ENCODE assay signal across 27 mouse cellular contexts in genomic region chr15:28129536-28129935, GRCm38 (mm10).
"Had no signal": no experiment of that assay in that cellular context is flagged by ENCODE, and none has a peak within 500 bp of the region (broad histone marks: within the 10 kb centered on the region; RNA-seq: fewer than 3 reads in every experiment).

No protein-coding gene starts in this region.

- H3K9ac ChIP-seq: limb, embryonic 12.5 days; limb, embryonic 13.5 days; limb, embryonic 15.5 days; liver, embryonic 12.5 days; liver, embryonic 13.5 days; liver, embryonic 14.5 days; liver, embryonic 15.5 days; liver, postnatal 0 days; lung, embryonic 14.5 days; lung, embryonic 15.5 days; midbrain, embryonic 12.5 days; midbrain, embryonic 13.5 days; midbrain, embryonic 15.5 days; neural tube, embryonic 12.5 days had no signal

- H3K27ac ChIP-seq: limb, embryonic 10.5 days; limb, embryonic 12.5 days; limb, embryonic 13.5 days; limb, embryonic 15.5 days; liver, embryonic 12.5 days; liver, embryonic 13.5 days; liver, embryonic 14.5 days; liver, embryonic 15.5 days; lung, embryonic 15.5 days; macrophage; midbrain, embryonic 10.5 days; midbrain, embryonic 12.5 days; midbrain, embryonic 13.5 days; midbrain, embryonic 15.5 days; neural tube, embryonic 12.5 days had no signal

- H3K27me3 ChIP-seq: limb, embryonic 12.5 days; limb, embryonic 13.5 days; limb, embryonic 15.5 days; liver, embryonic 12.5 days; liver, embryonic 13.5 days; liver, embryonic 15.5 days; lung, embryonic 15.5 days; megakaryocyte, embryonic 14.5 days; midbrain, embryonic 12.5 days; midbrain, embryonic 13.5 days; midbrain, embryonic 15.5 days; neural tube, embryonic 12.5 days had no signal

- H3K9me3 ChIP-seq: limb, embryonic 10.5 days; limb, embryonic 12.5 days; limb, embryonic 15.5 days; liver, embryonic 12.5 days; liver, embryonic 13.5 days; liver, embryonic 15.5 days; lung, embryonic 15.5 days; midbrain, embryonic 10.5 days; midbrain, embryonic 12.5 days; midbrain, embryonic 13.5 days; midbrain, embryonic 15.5 days; neural tube, embryonic 12.5 days had no signal

- H3K4me3 ChIP-seq: limb, embryonic 10.5 days; limb, embryonic 12.5 days; limb, embryonic 13.5 days; limb, embryonic 15.5 days; liver, embryonic 12.5 days; liver, embryonic 13.5 days; liver, embryonic 15.5 days; lung, embryonic 15.5 days; megakaryocyte, embryonic 14.5 days; midbrain, embryonic 10.5 days; midbrain, embryonic 12.5 days; midbrain, embryonic 13.5 days; midbrain, embryonic 15.5 days; myocyte; neural tube, embryonic 12.5 days had no signal

- H3K4me1 ChIP-seq: limb, embryonic 10.5 days; liver, embryonic 12.5 days; liver, embryonic 13.5 days; liver, embryonic 15.5 days; lung, embryonic 15.5 days; megakaryocyte, embryonic 14.5 days; midbrain, embryonic 10.5 days; midbrain, embryonic 12.5 days; neural tube, embryonic 12.5 days had no signal

- DNase-seq: left cerebral cortex, postnatal 4 days; liver, embryonic 13.5 days; liver, postnatal 0 days; lung, adult 18-20 months; lung, adult 2 months; lung, embryonic 14.5 days; lung, postnatal 10 days; lung, postnatal 14 days; lung, postnatal 36 days; lung, postnatal 4 days; midbrain, embryonic 14.5 days had no signal

- H3K36me3 ChIP-seq: limb, embryonic 10.5 days; limb, embryonic 12.5 days; limb, embryonic 13.5 days; limb, embryonic 15.5 days; liver, embryonic 12.5 days; liver, embryonic 13.5 days; liver, embryonic 15.5 days; lung, embryonic 15.5 days; midbrain, embryonic 10.5 days; midbrain, embryonic 12.5 days; midbrain, embryonic 13.5 days; midbrain, embryonic 15.5 days; neural tube, embryonic 12.5 days had no signal
